Mouse (Mus musculus) limb, embryonic 11.5 days (tissue): ENCODE results near the gene Rpgrip1l. TPM values are rescaled to one million over a fixed set of nuclear protein-coding genes. Genes with fewer than 3 reads are reported as not detected.

Source experiments
- ATAC-seq: fragments of 200-750 bp; cut with Nextera tagmentation; 2 replicates; pipeline ENCODE4 v1.8.0; 2017; ENCODE audit warnings: low read depth; ENCODE audit not compliant: insufficient number of reproducible peaks, low FRiP score, low TSS enrichment
- DNase-seq: peaks from one replicate; pipeline ENCODE4 v3.0.0-alpha.2; 2015; ENCODE audit warnings: low spot score
- H3K27ac ChIP-seq: fragments of 300-500 bp; sonication (generic); replicated peaks from 2 replicates; pipeline ENCODE4 v1.5.1; 2014; ENCODE audit warnings: low read depth, mild to moderate bottlenecking, low read length
- H3K27me3 ChIP-seq: fragments of 300-500 bp; sonication (generic); 2 replicates; pipeline ENCODE4 v1.6.1; 2014; ENCODE audit warnings: mild to moderate bottlenecking, low read length, mixed read lengths; ENCODE audit not compliant: control insufficient read depth, insufficient read depth
- H3K36me3 ChIP-seq: fragments of 300-500 bp; sonication (generic); 2 replicates; pipeline ENCODE4 v1.6.1; 2014; ENCODE audit warnings: mild to moderate bottlenecking, low read length, moderate library complexity, mixed read lengths; ENCODE audit not compliant: control insufficient read depth, insufficient read depth
- H3K4me1 ChIP-seq: fragments of 300-500 bp; sonication (generic); 2 replicates; pipeline ENCODE4 v1.6.1; 2014; ENCODE audit warnings: low read length, mixed read lengths; ENCODE audit not compliant: control insufficient read depth, insufficient read depth
- H3K4me2 ChIP-seq: fragments of 300-500 bp; sonication (generic); 2 replicates; pipeline ENCODE4 v1.6.1; 2014; ENCODE audit warnings: low read depth, mild to moderate bottlenecking, moderate library complexity; ENCODE audit not compliant: severe bottlenecking
- H3K4me3 ChIP-seq: fragments of 300-500 bp; sonication (generic); 2 replicates; pipeline ENCODE4 v1.5.1; 2014; ENCODE audit warnings: low read depth, low read length
- H3K9ac ChIP-seq: fragments of 300-500 bp; sonication (generic); 2 replicates; pipeline ENCODE4 v1.6.1; 2014; ENCODE audit warnings: mild to moderate bottlenecking, low read length
- H3K9me3 ChIP-seq: fragments of 300-500 bp; sonication (generic); 2 replicates; pipeline ENCODE4 v1.6.1; 2016; ENCODE audit warnings: low read length; ENCODE audit not compliant: control insufficient read depth
- WGBS: fragments of 180-500 bp; shearing (Covaris S2); extraction: QIAGEN DNeasy Blood & Tissue Kit; methylation state at CpG from one replicate; pipeline ENCODE4 v1.1.7; 2014; 5-methylcytosine and 5-hydroxymethylcytosine counted together
- polyA plus RNA-seq: library from polyadenylated mRNA; unstranded; fragments of >200 nt; fragmentation: Nextera tagmentation; extraction: Ambion mirVana; gene quantifications from 2 replicates; pipeline ENCODE4 v1.2.1, GENCODE M21; 2014

Rpgrip1l gene
- polyA plus RNA-seq, 1 experiment from 2014 or later = 15.4 TPM

DNA sequence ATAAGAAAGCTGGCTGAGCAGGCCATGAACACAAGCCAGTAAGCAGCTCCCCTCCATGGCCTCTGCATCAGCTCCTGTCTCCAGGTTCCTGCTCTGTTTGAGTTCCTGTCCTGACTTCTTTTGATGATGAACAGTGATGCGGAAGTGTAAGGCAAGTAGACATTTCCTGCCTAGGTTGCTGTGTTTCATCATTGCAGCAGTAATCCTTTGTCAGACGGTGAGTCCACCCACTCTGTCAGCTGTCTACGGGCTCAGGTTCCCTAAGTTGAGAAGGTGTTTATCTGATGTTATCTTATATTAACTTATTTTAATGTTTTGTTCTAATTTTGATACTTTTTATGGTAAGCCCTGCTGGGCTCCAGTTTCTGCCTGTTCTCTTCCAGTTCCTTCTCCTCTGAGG, 13.0 kb upstream of the Rpgrip1l start:
- H3K4me1 ChIP-seq = peaks cover 19% of the 10 kb centered on the region
- ATAC-seq (no peak), DNase-seq (no peak)
- WGBS = 61% methylated on average over 3 of the region's 3 CpGs
- no peak overlapping the region for H3K4me2 ChIP-seq
- no peaks in the 10 kb centered on the region for H3K27me3 ChIP-seq
- no peak overlapping the region for H3K27ac ChIP-seq
- H3K9ac ChIP-seq = no peak overlapping the region
- no peak overlapping the region for H3K4me3 ChIP-seq
- H3K36me3 ChIP-seq = no peaks in the 10 kb centered on the region; the same call in 1 of the 2 replicates
- H3K9me3 ChIP-seq = no peaks in the 10 kb centered on the region

DNA sequence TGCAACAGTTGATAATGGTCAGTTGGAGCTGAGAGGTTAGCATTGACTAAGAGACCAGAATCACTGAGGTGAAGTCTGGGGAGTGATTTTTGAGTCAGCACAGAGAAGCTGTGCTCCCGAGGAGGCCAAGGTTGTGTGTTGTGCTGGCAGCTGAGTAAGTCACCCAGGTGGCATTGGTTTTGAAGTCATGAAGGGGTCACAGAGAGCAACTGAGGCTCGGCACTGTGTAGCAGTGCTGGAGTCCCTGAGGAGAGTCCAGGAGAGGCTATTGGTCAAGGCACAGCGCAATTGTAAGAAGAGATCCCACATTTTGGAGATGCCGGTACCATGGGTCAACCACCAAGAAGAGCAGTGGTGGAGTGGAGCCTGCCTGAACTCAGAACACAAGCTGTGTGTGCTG, 11.9 kb upstream of the Rpgrip1l start:
- DNase-seq = no peak
- 79% methylated on average over 4 of the region's 4 CpGs for WGBS
- Histone ChIP-seq H3K36me3 (no peaks in the 10 kb centered on the region; the same call in 1 of the 2 replicates), H3K27me3 (no peaks in the 10 kb centered on the region), H3K4me3 (no peak overlapping the region), H3K9ac (no peak overlapping the region), H3K27ac (no peak overlapping the region), H3K4me1 (peaks cover 10% of the 10 kb centered on the region), H3K9me3 (no peaks in the 10 kb centered on the region), H3K4me2 (no peak overlapping the region)
- no peak for ATAC-seq

GRCm38 (mm10) chr8:91324271-91324670, 11.2 kb upstream of the Rpgrip1l start:
- H3K27ac ChIP-seq = no peak overlapping the region
- no peak for ATAC-seq
- no peak overlapping the region for H3K4me3 ChIP-seq
- no peak overlapping the region for H3K4me2 ChIP-seq
- no peak for DNase-seq
- H3K9ac ChIP-seq = no peak overlapping the region
- no peaks in the 10 kb centered on the region; the same call in 1 of the 2 replicates for H3K36me3 ChIP-seq
- peaks cover 3% of the 10 kb centered on the region for H3K4me1 ChIP-seq
- 53% methylated on average over 9 of the region's 9 CpGs for WGBS
- no peaks in the 10 kb centered on the region for H3K27me3 ChIP-seq
- H3K9me3 ChIP-seq = no peaks in the 10 kb centered on the region

DNA sequence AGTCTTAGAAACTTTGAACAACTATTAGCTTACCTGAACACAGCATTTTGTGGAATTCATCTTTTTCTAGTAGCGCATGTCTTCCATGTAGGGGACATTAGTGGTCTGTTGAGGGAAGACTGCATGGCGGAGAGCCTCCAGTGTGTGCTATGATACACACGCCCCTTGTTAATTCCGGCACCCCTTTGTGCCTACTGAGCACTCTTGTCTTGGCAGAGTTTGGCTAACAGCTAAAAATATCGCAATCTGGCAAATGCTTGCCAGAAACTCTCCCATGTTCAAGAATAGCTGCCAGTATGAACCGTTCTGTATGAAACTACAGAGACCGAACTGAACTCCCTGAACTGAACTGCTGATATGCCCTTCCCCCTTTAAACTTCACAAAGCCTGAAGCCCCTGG, 10.4 kb upstream of the Rpgrip1l start:
- Histone ChIP-seq H3K36me3 (no peaks in the 10 kb centered on the region; the same call in 1 of the 2 replicates), H3K27ac (no peak overlapping the region), H3K4me1 (no peaks in the 10 kb centered on the region), H3K9me3 (no peaks in the 10 kb centered on the region), H3K4me2 (no peak overlapping the region), H3K9ac (no peak overlapping the region), H3K27me3 (no peaks in the 10 kb centered on the region), H3K4me3 (no peak overlapping the region)
- WGBS = 90% methylated on average over 7 of the region's 7 CpGs
- ATAC-seq (no peak), DNase-seq (no peak)

DNA sequence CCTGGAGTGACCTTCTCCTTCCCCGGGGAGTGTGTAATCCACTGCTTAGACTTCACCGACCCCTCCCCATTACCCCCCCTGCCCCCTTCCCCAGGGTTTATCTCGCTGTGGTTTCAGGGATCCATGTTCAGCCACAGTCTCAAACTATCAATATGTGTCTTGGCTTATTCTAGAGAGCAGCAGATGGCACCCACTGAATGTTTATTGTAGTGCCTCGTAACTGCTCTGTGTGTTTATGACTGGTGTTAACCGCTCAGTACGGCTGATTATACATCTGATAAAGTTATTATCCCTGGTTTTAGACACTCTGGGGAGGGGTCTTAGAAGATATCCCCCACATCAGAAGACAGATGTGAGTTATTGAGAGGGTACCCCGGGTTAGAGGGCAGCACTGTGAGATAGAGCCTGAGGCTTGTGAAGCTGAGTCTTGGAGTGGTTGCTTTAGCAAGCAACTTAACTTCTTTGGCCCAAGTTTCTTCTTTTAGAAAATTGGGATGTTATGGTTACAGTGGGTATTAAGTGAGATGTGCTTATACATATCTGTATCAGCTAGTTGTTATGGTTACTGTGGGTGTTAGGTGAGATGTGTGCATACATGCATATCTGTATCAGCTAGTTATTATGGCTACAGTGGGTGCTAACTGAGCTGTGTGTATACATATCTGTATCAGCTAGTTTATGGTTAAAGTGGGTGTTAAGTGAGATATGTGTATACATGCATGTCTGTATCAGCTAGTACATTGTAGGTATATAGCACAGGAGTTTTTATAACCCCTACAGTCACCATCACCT, 6.1 kb upstream of the Rpgrip1l start:
- ATAC-seq (no peak), DNase-seq (no peak)
- Histone ChIP-seq H3K4me1 (peaks cover 5% of the 10 kb centered on the region; the same call in 1 of the 2 replicates), H3K36me3 (no peaks in the 10 kb centered on the region), H3K4me3 (no peak overlapping the region), H3K27ac (no peak overlapping the region), H3K9ac (no peak overlapping the region), H3K9me3 (no peaks in the 10 kb centered on the region), H3K27me3 (no peaks in the 10 kb centered on the region), H3K4me2 (no peak overlapping the region)
- WGBS = 80% methylated on average over 7 of the region's 7 CpGs

GRCm38 (mm10) chr8:91317567-91318227, 4.6 kb upstream of the Rpgrip1l start:
- Histone ChIP-seq H3K4me1 (peaks cover 5% of the 10 kb centered on the region; the same call in 1 of the 2 replicates), H3K9me3 (no peaks in the 10 kb centered on the region), H3K36me3 (no peaks in the 10 kb centered on the region), H3K27me3 (no peaks in the 10 kb centered on the region), H3K4me3 (no peak overlapping the region), H3K4me2 (no peak overlapping the region), H3K27ac (no peak overlapping the region), H3K9ac (no peak overlapping the region)
- DNase-seq (no peak), ATAC-seq (no peak)
- WGBS = 91% methylated on average over 5 of the region's 5 CpGs

GRCm38 (mm10) chr8:91312342-91312741, 720 bp downstream of the Rpgrip1l start:
- Histone ChIP-seq H3K4me3 (peak overlapping the region; percentile 56), H3K9me3 (no peaks in the 10 kb centered on the region), H3K27me3 (no peaks in the 10 kb centered on the region), H3K4me1 (peaks cover 7% of the 10 kb centered on the region; the same call in 1 of the 2 replicates), H3K36me3 (no peaks in the 10 kb centered on the region), H3K9ac (peak overlapping the region; percentile 59), H3K4me2 (peak overlapping the region; percentile 66), H3K27ac (no peak overlapping the region)
- ATAC-seq (no peak), DNase-seq (no peak)
- WGBS = 88% methylated on average over 2 of the region's 2 CpGs

- peaks cover 14% of the 10 kb centered on the region for H3K4me1 ChIP-seq
- 17% methylated on average over 17 of the region's 17 CpGs for WGBS
- H3K36me3 ChIP-seq = no peaks in the 10 kb centered on the region
- H3K4me3 ChIP-seq = no peak overlapping the region
- H3K9ac ChIP-seq = no peak overlapping the region
- ATAC-seq (no peak), DNase-seq (peak; percentile 71)
- no peak overlapping the region for H3K27ac ChIP-seq
- H3K27me3 ChIP-seq = no peaks in the 10 kb centered on the region
- no peak overlapping the region for H3K4me2 ChIP-seq
- H3K9me3 ChIP-seq = no peaks in the 10 kb centered on the region
Observed at GRCm38 (mm10) chr8:91304481-91305386, 8.3 kb downstream of the Rpgrip1l start.
